Mouse (Mus musculus): ENCODE data around the gene Clec1a.
"Not testable (repeated sequence)": the region's sequence is repeated elsewhere in the genome, so short reads cannot be mapped to it uniquely, and the experiment has no call there.

Clec1a gene

GRCm38 (mm10) chr6:129451411-129452039 lies at the start of gene Clec1a:
Clec1a (minus strand) TSS chr6:129452000.
- DNase-seq (ENCODE audit: low spot score): peak; percentile 38

GRCm38 (mm10) chr6:129499516-129499915 lies 47.7 kb upstream of the Clec1a start:
- not testable (repeated sequence) for DNase-seq (ENCODE audit: low spot score)

- DNase-seq (ENCODE audit: low spot score): no peak
Observed at GRCm38 (mm10) chr6:129497345-129498218, 45.8 kb upstream of the Clec1a start.

- DNase-seq (ENCODE audit: low spot score): no peak
Observed at GRCm38 (mm10) chr6:129494924-129495323, 43.1 kb upstream of the Clec1a start.

- no peak for DNase-seq (ENCODE audit: low spot score)
Observed at GRCm38 (mm10) chr6:129480089-129480958, 28.5 kb upstream of the Clec1a start.

GRCm38 (mm10) chr6:129476404-129477126 lies 24.8 kb upstream of the Clec1a start:
- no peak for DNase-seq (ENCODE audit: low spot score)

- no peak for DNase-seq (ENCODE audit: low spot score)
Observed at GRCm38 (mm10) chr6:129472627-129473026, 20.8 kb upstream of the Clec1a start.

GRCm38 (mm10) chr6:129471386-129471785 lies 19.6 kb upstream of the Clec1a start:
- no peak for DNase-seq (ENCODE audit: low spot score)

- no peak for DNase-seq (ENCODE audit: low spot score)
Observed at GRCm38 (mm10) chr6:129449743-129450142, 2.1 kb downstream of the Clec1a start.

GRCm38 (mm10) chr6:129438033-129438432 lies 13.8 kb downstream of the Clec1a start:
- DNase-seq (ENCODE audit: low spot score): no peak

- no peak for DNase-seq (ENCODE audit: low spot score)
Observed at GRCm38 (mm10) chr6:129436025-129436424, 15.8 kb downstream of the Clec1a start.

- no peak for DNase-seq (ENCODE audit: low spot score)
Observed at GRCm38 (mm10) chr6:129434239-129434638, 17.6 kb downstream of the Clec1a start.

- DNase-seq (ENCODE audit: low spot score): no peak
Observed at GRCm38 (mm10) chr6:129427281-129427680, 24.5 kb downstream of the Clec1a start.

- DNase-seq (ENCODE audit: low spot score): no peak
Observed at GRCm38 (mm10) chr6:129425812-129426211, 26.0 kb downstream of the Clec1a start.

- DNase-seq (ENCODE audit: low spot score): no peak
Observed at GRCm38 (mm10) chr6:129425217-129425616, 26.6 kb downstream of the Clec1a start.

GRCm38 (mm10) chr6:129423734-129424072 lies 28.1 kb downstream of the Clec1a start:
- DNase-seq (ENCODE audit: low spot score): peak; percentile 85

GRCm38 (mm10) chr6:129423040-129423733 lies 28.6 kb downstream of the Clec1a start:
- peak; percentile 46 for DNase-seq (ENCODE audit: low spot score)

- DNase-seq (ENCODE audit: low spot score): no peak
Observed at GRCm38 (mm10) chr6:129422311-129422710, 29.5 kb downstream of the Clec1a start.

GRCm38 (mm10) chr6:129414177-129414576 lies 37.6 kb downstream of the Clec1a start:
- no peak for DNase-seq (ENCODE audit: low spot score)

GRCm38 (mm10) chr6:129408562-129408961 lies 43.2 kb downstream of the Clec1a start, which contains the start of gene Clec9a:
Clec9a (plus strand) TSS chr6:129408862.
- DNase-seq (ENCODE audit: low spot score): no peak

- DNase-seq (ENCODE audit: low spot score): no peak
Observed at GRCm38 (mm10) chr6:129407324-129407723, 44.5 kb downstream of the Clec1a start.
